Mouse (Mus musculus) heart, embryonic 15.5 days (tissue): ENCODE data around the gene Ranbp2. TPM values are rescaled to one million over a fixed set of nuclear protein-coding genes. Genes with fewer than 3 reads are reported as not detected.

Experiments
- ATAC-seq: fragments of 200-750 bp; cut with Nextera tagmentation; replicated peaks from 2 replicates; pipeline ENCODE4 v1.8.0; 2017; ENCODE audit warnings: low read depth, moderate TSS enrichment; ENCODE audit not compliant: insufficient number of reproducible peaks, insufficient read depth, low FRiP score
- H3K27ac ChIP-seq: fragments of 300-500 bp; sonication (generic); 2 replicates; pipeline ENCODE4 v1.5.1; 2015; ENCODE audit warnings: mild to moderate bottlenecking, inconsistent platforms
- H3K27me3 ChIP-seq: fragments of 300-500 bp; sonication (generic); 2 replicates; pipeline ENCODE4 v1.6.1; 2015; ENCODE audit warnings: inconsistent platforms
- H3K36me3 ChIP-seq: fragments of 300-500 bp; sonication (generic); 2 replicates; pipeline ENCODE4 v1.6.1; 2015; ENCODE audit warnings: mild to moderate bottlenecking, inconsistent platforms
- H3K4me1 ChIP-seq: fragments of 300-500 bp; sonication (generic); replicated peaks from 2 replicates; pipeline ENCODE4 v1.6.1; 2015; ENCODE audit warnings: inconsistent platforms
- H3K4me2 ChIP-seq: fragments of 300-500 bp; sonication (generic); 2 replicates; pipeline ENCODE4 v1.6.1; 2015; ENCODE audit warnings: inconsistent platforms, mild to moderate bottlenecking, moderate library complexity
- H3K4me3 ChIP-seq: fragments of 300-500 bp; sonication (generic); 2 replicates; pipeline ENCODE4 v1.5.1; 2015; ENCODE audit warnings: mild to moderate bottlenecking, inconsistent platforms
- H3K9ac ChIP-seq: fragments of 300-500 bp; sonication (generic); 2 replicates; pipeline ENCODE4 v1.6.1; 2015; ENCODE audit warnings: mild to moderate bottlenecking, inconsistent platforms
- H3K9me3 ChIP-seq: fragments of 300-500 bp; sonication (generic); replicated peaks from 2 replicates; pipeline ENCODE4 v1.6.1; 2016; ENCODE audit warnings: inconsistent platforms
- WGBS: fragments of 180-500 bp; shearing (Covaris S2); methylation state at CpG from one replicate; pipeline ENCODE4 v1.1.7; 2015; ENCODE audit warnings: mixed read lengths; 5-methylcytosine and 5-hydroxymethylcytosine counted together
- polyA plus RNA-seq: library from polyadenylated mRNA; unstranded; fragments of >200 nt; fragmentation: Nextera tagmentation; extraction: Ambion mirVana; gene quantifications from 2 replicates; pipeline ENCODE4 v1.2.1, GENCODE M21; 2015

The Ranbp2 gene
- polyA plus RNA-seq, 1 experiment from 2014 or later = 14.9 TPM

DNA sequence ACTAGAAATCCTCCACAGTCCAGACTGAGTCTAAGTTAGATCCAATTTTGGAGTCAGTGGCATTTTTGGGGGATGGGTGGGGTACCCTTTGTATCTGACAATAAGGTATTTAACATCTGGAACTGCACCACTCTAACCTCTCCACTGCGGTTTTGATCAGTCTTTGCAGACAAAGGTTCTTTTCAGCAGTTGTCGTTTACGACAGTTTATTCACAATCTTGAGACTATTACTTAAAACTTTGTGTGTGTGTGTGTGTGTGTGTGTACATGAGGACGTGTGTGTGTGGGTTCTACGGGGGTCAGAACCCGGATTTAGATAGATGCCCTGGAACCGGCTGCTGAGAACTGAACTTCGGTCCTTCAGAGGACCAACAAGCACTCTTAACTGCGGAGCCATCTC, 870 bp upstream of the Ranbp2 start:
- Histone ChIP-seq H3K27me3 (no peaks in the 10 kb centered on the region), H3K4me3 (peak overlapping the region; percentile 78), H3K9me3 (no peaks in the 10 kb centered on the region), H3K9ac (peak overlapping the region; percentile 94), H3K36me3 (no peaks in the 10 kb centered on the region), H3K4me1 (peaks cover 10% of the 10 kb centered on the region), H3K27ac (peak overlapping the region; percentile 96), H3K4me2 (peak overlapping the region; percentile 71)
- 16% methylated on average over 9 of the region's 9 CpGs for WGBS
- ATAC-seq = no peak

DNA sequence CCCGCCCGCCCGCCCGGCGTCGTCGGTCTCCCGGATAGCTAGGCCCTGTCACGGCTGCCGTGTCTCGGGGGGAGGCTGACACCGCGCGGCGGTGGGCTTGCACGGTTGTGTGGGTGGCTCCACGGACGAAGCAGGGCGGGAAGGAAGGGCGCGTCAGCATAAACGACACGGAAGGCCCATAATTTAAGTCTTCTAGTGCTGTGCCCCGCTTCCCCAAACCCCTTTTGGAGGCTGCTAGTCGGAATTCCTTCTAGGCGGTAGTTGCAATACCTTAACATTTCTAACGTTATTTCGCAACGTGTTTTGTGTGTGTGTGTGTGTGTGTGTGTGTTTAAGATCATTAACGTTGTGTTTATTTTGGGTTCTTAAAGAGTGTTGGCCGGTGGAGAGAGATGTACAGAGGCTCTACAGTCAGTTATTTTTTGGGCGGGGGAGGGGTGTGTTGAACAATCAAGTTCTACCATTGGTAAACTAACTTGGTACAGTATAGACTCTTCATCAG, 611 bp downstream of the Ranbp2 start:
- Histone ChIP-seq H3K4me3 (peak overlapping the region; percentile 78), H3K36me3 (peaks cover 3% of the 10 kb centered on the region; the same call in 1 of the 2 replicates), H3K4me1 (peaks cover 10% of the 10 kb centered on the region), H3K4me2 (peak overlapping the region; percentile 62), H3K27ac (peak overlapping the region; percentile 96), H3K9me3 (no peaks in the 10 kb centered on the region), H3K9ac (peak overlapping the region; percentile 94), H3K27me3 (no peaks in the 10 kb centered on the region)
- WGBS = under 1% methylated on average over 32 of the region's 32 CpGs
- ATAC-seq = peak; percentile 44; the same call in 1 of the 2 replicates

DNA sequence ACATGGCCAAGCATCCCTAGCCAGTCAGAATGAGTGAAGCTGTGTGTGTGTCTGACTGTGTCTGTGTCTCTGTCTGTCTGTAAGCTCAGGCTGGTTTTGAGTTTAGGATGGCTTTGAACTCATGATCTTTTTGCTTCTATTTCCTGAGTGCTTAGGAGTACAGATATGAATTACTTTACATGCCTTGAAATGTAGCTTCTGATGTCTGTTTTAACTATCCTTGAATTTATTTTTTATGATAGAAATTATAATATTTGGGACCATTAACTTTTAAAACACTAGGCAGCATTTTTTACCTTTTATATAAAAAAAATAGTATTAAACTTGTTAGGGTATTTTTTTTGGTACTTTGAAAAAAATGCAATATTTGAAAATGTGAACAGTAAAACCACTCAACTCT, 4.9 kb downstream of the Ranbp2 start:
- peaks cover 27% of the 10 kb centered on the region for H3K36me3 ChIP-seq
- H3K4me1 ChIP-seq = peaks cover 5% of the 10 kb centered on the region; the same call in 1 of the 2 replicates
- no peak overlapping the region for H3K27ac ChIP-seq
- no peak overlapping the region for H3K9ac ChIP-seq
- ATAC-seq = no peak
- H3K4me3 ChIP-seq = no peak overlapping the region
- no peaks in the 10 kb centered on the region for H3K9me3 ChIP-seq
- H3K4me2 ChIP-seq = no peak overlapping the region
- no peaks in the 10 kb centered on the region for H3K27me3 ChIP-seq

DNA sequence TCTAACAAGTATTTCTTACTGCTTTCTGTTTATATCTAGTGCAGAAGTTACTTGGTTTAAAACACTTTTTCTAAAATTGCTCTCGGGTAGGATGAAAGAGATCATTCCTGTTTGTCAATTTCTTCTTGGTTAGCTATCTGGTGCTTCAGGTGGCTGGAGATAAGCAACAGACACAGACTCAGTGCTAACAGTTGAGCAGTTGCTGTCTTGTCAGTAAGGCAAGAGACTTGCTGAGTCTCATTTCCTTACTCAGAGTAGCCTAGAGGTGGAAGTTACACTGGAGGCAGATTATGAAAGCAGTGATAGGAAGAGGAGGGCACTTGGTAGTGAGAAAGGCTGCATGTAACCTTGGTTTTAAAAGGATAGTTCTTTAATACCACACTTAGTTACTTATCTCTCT, 5.5 kb downstream of the Ranbp2 start:
- Histone ChIP-seq H3K4me3 (no peak overlapping the region), H3K27ac (no peak overlapping the region), H3K36me3 (peaks cover 29% of the 10 kb centered on the region), H3K27me3 (no peaks in the 10 kb centered on the region), H3K4me2 (no peak overlapping the region), H3K9ac (no peak overlapping the region), H3K9me3 (no peaks in the 10 kb centered on the region), H3K4me1 (peaks cover 5% of the 10 kb centered on the region; the same call in 1 of the 2 replicates)
- ATAC-seq = no peak
- WGBS = 48% methylated on average over 1 of the region's 1 CpGs

DNA sequence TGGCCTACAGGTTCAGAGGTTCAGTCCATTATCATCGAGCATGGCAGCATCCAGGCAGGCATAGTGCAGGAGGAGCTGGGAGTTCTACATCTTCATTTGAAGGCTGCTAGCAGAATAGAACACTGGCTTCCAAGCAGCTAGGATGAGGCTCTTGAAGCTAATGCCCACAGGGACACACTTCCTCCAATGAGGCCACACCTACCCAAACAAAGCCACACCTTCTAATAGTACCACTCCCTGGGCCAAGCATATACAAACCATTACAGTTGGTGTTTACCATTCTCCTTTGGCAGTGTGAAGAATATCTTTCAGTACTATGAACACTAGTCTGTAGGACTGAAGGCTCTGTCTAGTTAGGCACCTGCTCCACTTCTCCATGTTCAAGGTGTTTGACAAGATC, 13.2 kb downstream of the Ranbp2 start:
- H3K4me3 ChIP-seq = no peak overlapping the region
- H3K27ac ChIP-seq = no peak overlapping the region
- H3K9ac ChIP-seq = no peak overlapping the region
- no peaks in the 10 kb centered on the region for H3K9me3 ChIP-seq
- WGBS = 93% methylated on average over 1 of the region's 1 CpGs
- H3K27me3 ChIP-seq = no peaks in the 10 kb centered on the region
- H3K4me2 ChIP-seq = no peak overlapping the region
- H3K4me1 ChIP-seq = no peaks in the 10 kb centered on the region
- ATAC-seq = no peak
- peaks cover 56% of the 10 kb centered on the region for H3K36me3 ChIP-seq

DNA sequence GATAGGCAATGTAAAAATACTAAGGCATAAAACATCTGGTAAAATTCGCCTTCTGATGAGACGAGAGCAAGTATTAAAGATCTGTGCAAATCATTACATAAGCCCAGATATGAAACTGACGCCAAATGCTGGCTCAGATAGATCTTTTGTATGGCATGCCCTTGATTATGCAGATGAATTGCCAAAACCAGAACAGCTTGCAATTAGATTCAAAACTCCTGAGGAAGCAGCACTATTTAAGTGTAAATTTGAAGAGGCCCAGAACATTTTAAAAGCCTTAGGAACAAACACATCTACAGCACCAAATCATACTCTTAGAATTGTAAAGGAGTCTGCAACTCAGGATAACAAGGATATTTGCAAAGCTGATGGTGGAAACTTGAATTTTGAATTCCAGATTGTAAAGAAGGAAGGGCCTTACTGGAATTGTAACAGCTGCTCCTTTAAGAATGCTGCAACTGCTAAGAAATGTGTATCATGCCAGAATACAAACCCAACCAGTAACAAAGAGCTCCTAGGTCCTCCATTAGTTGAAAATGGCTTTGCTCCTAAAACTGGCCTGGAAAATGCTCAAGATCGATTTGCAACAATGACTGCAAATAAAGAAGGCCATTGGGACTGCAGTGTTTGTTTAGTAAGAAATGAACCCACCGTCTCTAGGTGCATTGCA, 30.5 kb downstream of the Ranbp2 start:
- Histone ChIP-seq H3K4me3 (no peak overlapping the region), H3K27ac (no peak overlapping the region), H3K9me3 (no peaks in the 10 kb centered on the region), H3K27me3 (no peaks in the 10 kb centered on the region), H3K4me1 (no peaks in the 10 kb centered on the region), H3K36me3 (peaks cover 62% of the 10 kb centered on the region), H3K9ac (no peak overlapping the region), H3K4me2 (no peak overlapping the region)
- no peak for ATAC-seq
- 91% methylated on average over 5 of the region's 5 CpGs for WGBS

DNA sequence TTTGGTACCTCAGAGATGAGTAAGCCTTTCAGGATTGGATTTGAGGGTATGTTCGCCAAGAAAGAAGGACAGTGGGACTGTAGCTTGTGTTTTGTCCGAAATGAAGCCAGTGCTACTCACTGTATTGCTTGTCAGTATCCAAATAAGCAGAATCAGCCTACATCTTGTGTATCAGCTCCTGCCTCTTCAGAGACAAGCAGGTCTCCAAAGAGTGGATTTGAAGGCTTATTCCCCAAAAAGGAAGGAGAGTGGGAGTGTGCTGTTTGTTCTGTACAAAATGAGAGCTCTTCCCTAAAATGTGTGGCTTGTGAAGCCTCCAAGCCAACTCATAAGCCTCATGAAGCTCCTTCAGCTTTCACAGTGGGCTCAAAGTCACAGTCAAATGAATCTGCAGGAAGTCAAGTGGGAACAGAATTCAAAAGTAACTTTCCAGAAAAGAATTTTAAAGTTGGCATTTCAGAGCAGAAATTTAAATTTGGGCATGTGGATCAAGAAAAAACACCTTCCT, 31.4 kb downstream of the Ranbp2 start:
- H3K27me3 ChIP-seq = no peaks in the 10 kb centered on the region
- H3K9ac ChIP-seq = no peak overlapping the region
- 88% methylated on average over 2 of the region's 2 CpGs for WGBS
- H3K36me3 ChIP-seq = peaks cover 63% of the 10 kb centered on the region
- no peak overlapping the region for H3K27ac ChIP-seq
- no peaks in the 10 kb centered on the region for H3K4me1 ChIP-seq
- H3K4me3 ChIP-seq = no peak overlapping the region
- no peak for ATAC-seq
- H3K4me2 ChIP-seq = no peak overlapping the region
- no peaks in the 10 kb centered on the region for H3K9me3 ChIP-seq

DNA sequence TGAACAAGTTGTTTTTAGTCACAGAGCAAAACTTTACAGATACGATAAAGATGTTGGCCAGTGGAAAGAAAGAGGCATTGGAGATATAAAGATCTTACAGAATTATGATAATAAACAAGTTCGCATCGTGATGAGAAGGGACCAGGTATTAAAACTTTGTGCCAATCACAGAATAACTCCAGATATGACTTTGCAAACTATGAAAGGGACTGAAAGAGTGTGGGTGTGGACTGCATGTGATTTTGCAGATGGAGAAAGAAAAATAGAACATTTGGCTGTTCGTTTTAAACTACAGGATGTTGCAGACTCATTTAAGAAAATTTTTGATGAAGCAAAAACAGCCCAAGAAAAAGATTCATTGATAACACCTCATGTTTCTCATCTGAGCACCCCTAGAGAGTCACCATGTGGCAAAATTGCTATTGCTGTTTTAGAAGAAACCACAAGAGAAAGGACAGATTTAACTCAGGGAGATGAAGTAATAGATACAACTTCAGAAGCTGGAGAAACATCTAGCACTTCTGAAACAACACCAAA, 33.3 kb downstream of the Ranbp2 start:
- Histone ChIP-seq H3K9me3 (no peaks in the 10 kb centered on the region), H3K4me3 (no peak overlapping the region), H3K4me1 (no peaks in the 10 kb centered on the region), H3K4me2 (no peak overlapping the region), H3K9ac (no peak overlapping the region), H3K27me3 (no peaks in the 10 kb centered on the region), H3K36me3 (peaks cover 72% of the 10 kb centered on the region), H3K27ac (no peak overlapping the region)
- WGBS = 89% methylated on average over 4 of the region's 4 CpGs
- no peak for ATAC-seq

DNA sequence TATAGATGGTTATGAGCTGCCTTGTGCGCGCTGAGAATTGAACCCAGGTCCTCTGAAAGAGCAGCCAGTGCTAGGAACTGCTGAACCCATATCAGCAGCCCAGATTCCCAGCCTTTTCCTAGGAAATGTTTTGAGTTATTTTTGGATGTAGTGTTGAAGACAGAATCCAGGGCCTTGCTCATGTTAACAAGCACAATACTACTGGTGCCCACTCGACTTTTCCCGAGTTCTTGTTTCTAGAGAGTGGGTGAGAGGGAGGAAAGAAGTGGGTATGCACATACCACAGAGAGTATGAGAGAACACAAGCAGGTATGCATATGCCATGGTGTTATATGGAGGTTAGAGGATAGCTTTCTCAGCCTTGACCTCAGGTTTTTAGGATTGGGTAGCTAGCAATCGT, 44.3 kb downstream of the Ranbp2 start:
- Histone ChIP-seq H3K27ac (no peak overlapping the region), H3K27me3 (no peaks in the 10 kb centered on the region), H3K9ac (no peak overlapping the region), H3K36me3 (peaks cover 57% of the 10 kb centered on the region), H3K4me2 (no peak overlapping the region), H3K9me3 (no peaks in the 10 kb centered on the region), H3K4me1 (no peaks in the 10 kb centered on the region), H3K4me3 (no peak overlapping the region)
- ATAC-seq = no peak
- 74% methylated on average over 5 of the region's 5 CpGs for WGBS

DNA sequence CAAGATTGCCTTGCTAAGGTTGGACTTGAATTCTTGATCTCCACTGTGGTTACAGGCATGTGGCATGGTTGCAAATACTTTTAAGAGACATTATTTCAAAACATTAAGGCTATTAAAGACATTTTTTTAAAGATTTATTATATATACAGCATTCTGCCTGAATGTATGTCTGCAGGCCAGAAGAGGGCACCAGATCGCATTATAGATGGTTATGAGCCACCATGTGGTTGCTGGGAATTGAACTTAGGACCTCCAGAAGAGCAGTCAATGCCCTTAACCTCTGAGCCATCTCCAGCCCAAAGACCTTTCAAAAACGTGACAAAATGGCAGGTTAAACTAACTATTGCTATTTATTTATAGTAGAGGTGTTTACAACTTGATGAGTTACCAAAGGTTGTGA, 48.9 kb downstream of the Ranbp2 start:
- no peaks in the 10 kb centered on the region for H3K27me3 ChIP-seq
- H3K9me3 ChIP-seq = no peaks in the 10 kb centered on the region
- H3K4me2 ChIP-seq = no peak overlapping the region
- H3K4me1 ChIP-seq = peaks cover 9% of the 10 kb centered on the region
- no peak overlapping the region for H3K4me3 ChIP-seq
- ATAC-seq = no peak
- WGBS = 85% methylated on average over 2 of the region's 2 CpGs
- H3K36me3 ChIP-seq = peaks cover 42% of the 10 kb centered on the region
- H3K27ac ChIP-seq = no peak overlapping the region
- no peak overlapping the region for H3K9ac ChIP-seq

DNA sequence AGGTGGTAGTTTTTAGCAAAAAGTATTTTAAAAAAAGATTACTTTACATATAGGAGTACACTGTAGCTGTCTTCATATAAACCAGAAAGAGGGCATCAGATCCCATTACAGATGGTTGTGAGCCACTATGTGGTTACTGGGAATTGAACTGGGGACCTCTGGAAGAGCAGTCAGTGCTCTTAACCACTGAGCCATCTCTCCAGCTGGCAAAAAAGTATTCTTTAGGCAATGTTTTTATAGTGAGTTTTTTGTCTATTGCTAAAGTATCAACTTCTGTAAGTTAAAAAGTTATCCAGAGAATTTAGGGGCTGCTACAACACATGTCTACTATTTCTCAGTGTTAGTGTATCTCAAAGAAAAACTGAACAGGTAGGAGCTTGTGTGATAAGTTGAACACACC, 50.0 kb downstream of the Ranbp2 start:
- Histone ChIP-seq H3K9me3 (no peaks in the 10 kb centered on the region), H3K4me2 (peak overlapping the region; percentile 73), H3K27me3 (no peaks in the 10 kb centered on the region), H3K9ac (no peak overlapping the region), H3K4me3 (peak overlapping the region; percentile 90; the same call in 1 of the 2 replicates), H3K4me1 (peaks cover 9% of the 10 kb centered on the region), H3K27ac (peak overlapping the region; percentile 92; the same call in 1 of the 2 replicates), H3K36me3 (peaks cover 31% of the 10 kb centered on the region)
- ATAC-seq = no peak
